Mouse (Mus musculus) small intestine, adult 2 months (tissue): ENCODE measurements at regions not wholly inside any gene's neighbourhood (a gene's known extent, or its start where the extent isn't known, plus 50 kb on each side); places are given as distances from the start of the nearest gene placed in this dataset.

Experiments used
- CTCF ChIP-seq: fragments of 200-500 bp; IDR thresholded peaks from 2 replicates; pipeline ENCODE4 v1.5.1; 2012; ENCODE audit warnings: low read depth, mild to moderate bottlenecking, control low read depth, inconsistent platforms, low read length, moderate library complexity, mixed read lengths; ENCODE audit not compliant: insufficient replicate concordance, insufficient read length; ENCODE audit errors: extremely low read depth
- POLR2A ChIP-seq: fragments of 200-500 bp; IDR thresholded peaks from 2 replicates; pipeline ENCODE4 v1.6.1; 2012; ENCODE audit warnings: low read depth, mild to moderate bottlenecking, control low read depth, inconsistent platforms, low read length, moderate library complexity

GRCm38 (mm10) chr7:129897511-129897910 is 305.8 kb downstream of the Wdr11 start:
- no peak for TF ChIP-seq POLR2A
- no peak for TF ChIP-seq CTCF
